Mouse (Mus musculus): ENCODE data around the gene Pck1.
"Not testable (repeated sequence)": the region's sequence is repeated elsewhere in the genome, so short reads cannot be mapped to it uniquely, and the experiment has no call there.

Gene Pck1

DNA sequence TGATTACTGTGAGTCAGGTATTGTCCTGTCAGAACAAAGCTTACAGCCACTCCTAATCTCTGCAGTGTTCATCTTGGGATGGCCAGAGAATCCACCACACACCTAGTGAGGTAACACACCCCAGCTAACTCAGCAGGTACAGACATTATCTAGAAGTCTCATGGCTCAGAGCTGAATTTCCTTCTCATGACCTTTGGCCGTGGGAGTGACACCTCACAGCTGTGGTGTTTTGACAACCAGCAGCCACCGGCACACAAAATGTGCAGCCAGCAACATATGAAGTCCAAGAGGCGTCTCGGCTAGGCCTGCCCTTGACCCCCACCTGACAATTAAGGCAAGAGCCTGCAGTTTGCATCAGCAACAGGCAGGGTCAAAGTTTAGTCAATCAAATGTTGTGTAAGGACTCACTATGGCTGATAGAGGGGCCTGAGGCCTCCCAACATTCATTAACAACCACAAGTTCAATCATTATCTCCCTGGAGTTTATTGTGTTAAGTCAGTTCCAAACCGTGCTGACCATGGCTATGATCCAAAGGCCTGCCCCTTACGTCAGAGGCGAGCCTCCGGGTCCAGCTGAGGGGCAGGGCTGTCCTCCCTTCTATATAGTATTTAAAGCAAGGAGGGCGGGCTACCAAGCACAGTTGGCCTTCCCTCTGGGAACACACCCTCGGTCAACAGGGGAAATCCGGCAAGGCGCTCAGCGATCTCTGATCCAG, at the start of gene Pck1:
Gene Pck1 (plus strand): TSS at position 613 of the 716 bp plus-strand sequence.
- DNase-seq: no peak

DNA sequence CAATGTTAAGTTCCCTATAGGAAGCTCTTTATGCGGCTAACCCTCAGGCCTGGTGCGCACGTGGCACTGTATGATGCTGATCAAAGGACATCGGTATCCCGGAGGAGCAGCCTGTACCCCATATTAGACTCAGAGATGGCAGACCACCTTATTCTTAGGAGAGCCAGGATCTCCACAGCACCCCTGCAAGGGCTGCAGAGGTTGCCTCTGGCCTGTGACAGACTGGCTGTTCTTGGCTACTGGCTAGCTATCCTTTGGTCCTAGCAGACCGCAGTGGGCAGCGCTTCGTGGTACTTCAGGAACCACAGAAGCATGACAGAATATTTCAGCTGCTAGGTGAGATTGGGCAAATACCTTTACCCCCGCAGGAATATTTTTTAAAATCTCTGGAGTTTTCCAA, 46.4 kb upstream of the Pck1 start:
- DNase-seq: no peak

DNA sequence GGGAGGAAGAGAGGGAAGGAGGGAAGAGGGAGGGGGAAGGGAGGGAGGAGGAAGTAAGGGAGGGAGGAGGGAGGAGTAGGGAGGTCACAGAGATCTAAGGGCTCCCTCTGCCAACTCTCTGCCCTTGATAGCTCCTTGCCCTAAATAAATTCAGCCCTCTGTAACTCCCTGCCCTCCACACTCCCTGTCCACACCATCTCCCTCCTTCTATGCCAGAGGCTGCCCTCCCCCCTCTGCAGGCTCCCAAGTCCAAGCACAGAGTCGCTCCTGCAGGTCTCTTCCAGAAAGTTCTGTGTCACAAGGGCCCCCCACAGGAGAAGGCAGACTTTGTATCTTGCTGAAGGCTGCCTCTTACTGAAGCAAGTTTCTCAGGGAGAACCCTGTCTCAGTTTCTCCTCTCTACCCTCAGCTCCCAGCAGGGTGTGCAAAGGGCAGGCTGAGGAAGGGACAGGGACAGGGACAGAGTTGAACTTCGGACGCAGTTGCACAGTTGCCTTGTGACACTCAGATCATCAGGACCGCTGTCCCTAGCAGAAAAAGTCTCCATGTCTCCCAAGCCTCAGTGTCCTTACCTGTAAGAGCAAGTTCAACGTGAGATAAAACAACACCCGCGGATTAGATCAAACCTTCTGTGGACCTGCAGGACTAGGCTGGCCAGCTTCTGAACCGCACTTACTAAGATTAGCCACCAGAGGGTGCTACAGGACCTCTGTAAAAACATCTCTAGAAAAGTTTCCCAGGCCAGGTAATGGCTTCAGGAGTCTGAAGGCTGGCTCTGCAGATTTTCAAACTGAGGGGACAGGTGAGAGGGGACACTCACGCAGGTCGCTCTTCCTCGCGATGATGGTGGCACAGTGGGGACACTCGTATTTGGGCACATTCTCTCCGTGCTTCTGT, 45.7 kb upstream of the Pck1 start:
- peak in 1 of 2 experiments; percentile 33 for DNase-seq

DNA sequence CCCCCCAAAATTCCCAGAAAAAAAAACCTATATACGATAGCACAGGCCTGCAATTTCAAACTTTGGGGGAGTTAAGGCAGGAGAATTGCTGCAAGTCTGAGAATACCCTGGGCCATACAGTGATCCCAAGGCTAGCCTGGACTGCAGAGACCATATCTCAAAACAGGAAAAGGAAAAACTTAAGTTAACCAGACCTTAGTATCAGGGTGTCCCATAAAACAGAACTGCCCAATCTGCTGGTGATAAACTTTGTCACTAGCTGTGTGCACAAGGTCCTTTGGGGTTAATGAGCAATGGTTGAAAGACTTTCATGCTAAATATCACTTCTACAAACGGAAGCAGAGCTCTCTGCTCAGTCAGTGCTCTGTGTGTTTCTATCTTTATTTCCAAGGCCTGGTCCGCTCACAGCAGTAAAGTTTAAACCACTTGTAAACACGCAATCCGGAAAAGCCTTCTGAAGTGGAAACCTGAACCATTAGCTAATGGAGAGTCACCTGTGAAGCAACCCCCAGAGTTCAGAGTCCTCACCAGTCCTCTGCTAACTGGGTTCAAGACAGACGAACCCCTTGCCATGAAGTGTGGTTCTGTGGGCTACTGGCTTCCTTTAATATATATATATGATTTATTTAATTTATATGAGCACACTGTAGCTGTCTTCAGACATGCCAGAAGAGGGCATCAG, 44.2 kb upstream of the Pck1 start:
- DNase-seq: no peak

DNA sequence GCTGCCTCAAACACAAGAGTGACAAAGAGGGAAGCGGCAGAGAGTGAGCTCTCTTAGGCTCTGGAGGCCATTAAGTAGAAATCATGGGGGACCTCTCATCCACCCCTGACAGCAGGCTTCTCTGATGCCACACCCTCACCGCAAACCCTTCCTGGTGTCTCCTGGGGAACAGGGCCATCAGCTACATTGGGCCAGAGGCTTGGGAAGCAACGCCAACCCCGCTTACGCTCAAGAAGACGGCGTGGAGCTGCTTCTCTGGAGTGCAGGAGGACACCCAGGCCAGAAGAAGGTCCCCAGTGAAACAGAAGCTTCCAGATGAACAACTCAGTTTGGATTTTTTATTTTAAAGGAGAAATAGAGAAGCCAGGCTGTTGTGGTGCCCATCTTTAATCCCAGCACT, 43.3 kb upstream of the Pck1 start:
- DNase-seq: no peak

DNA sequence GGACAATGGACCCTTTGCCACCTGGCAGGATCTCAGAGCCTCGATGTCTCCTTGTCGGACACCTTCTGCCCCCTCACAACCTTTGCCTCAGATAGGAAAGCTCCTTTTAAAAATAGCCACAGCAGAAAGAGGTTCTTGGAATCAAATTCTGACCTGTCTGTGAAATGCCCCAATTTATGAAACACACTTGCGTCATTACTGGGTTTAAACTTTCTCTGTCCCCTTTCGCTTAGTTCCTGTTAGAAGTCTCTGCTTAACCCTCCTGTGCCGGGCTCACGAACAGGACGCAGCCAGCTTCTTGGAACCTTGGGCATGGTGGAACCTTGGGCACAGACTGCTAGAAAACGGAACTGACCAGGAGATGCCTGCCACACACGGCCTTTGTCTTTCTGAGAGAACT, 42.3 kb upstream of the Pck1 start:
- no peak for DNase-seq

DNA sequence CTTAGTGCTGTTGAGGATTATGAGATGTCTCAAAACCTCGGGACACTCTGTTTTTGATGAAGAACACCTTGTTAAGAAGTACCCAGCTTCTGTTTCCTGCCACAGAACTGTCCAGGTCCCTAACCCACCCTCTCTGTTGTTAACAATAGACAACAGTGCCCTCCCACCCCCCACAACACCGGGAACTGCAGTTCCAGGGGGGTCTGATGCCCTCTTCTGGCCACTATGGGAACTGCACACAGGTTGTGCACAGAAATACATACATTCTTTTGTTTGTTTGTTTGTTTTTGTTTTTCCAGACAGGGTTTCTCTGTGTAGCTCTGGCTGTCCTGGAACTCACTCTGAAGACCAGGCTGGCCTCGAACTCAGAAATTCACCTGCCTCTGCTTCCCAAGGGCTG, 39.1 kb upstream of the Pck1 start:
- DNase-seq: not testable (repeated sequence)

DNA sequence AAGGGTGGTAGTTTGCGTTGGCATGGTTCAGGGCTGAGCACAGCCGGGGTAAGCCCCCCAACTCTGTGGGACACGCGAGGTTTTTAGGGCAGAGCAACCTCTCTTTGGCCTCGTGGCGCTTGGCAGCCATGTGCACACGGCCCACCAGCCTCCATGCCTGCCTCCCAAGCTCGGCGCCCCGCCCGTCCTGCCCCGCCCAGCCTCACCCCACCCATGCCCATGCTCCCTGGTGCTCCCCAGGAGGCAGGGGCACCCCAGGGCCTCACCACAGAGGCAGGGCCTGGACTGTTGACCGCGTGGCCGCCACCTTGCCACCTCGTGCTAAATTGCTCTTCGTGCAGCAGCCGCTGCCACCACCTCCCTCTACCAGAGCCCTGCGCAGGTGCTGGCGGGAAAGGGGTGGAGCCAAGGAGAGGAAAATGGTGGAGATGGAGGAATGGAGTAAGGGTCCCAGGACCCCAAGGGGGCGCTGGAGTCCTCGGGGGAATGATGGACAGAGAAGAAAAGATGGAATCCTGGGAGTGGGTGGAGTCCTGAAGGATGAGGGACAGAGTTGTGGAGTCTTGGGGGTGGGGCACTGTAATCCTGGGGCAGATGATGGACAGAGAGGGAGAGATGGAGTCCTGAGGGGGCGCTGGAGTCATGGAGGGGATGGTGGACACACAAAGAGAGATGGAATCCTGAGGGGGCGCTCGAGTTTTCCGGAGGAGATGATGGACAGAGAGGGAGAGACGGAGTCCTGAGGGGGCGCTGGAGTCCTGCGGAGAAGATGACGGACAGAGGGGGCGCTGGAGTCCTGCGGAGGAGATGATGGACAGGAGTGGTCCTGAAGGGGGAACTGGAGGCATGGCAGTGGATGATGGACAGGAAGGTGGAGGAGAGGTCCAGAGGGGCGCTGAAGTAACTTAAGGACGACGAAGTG, 33.6 kb upstream of the Pck1 start, which contains the start of gene Ctcfl:
Gene Ctcfl (minus strand): TSS at position 503 of the 922 bp plus-strand sequence.
- no peak for DNase-seq

DNA sequence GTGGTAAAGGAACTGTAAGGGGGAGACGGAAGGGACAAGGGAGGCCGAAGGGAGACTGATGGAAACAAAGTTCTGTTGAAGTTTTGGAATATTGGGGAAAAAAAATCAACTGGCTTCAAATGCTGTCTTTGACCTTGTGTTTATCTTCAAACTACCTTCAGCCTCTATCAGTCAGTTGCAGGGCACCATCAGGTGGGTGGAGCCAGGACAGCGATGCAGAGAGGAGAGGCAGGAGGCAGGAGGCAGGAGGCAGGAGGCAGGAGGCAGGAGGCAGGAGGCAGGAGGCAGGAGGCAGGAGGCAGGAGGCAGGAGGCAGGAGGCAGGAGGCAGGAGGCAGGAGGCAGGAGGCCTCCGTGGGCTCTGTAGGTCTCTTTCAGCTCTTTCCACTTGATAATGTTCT, 32.7 kb upstream of the Pck1 start:
- not testable (repeated sequence) for DNase-seq

DNA sequence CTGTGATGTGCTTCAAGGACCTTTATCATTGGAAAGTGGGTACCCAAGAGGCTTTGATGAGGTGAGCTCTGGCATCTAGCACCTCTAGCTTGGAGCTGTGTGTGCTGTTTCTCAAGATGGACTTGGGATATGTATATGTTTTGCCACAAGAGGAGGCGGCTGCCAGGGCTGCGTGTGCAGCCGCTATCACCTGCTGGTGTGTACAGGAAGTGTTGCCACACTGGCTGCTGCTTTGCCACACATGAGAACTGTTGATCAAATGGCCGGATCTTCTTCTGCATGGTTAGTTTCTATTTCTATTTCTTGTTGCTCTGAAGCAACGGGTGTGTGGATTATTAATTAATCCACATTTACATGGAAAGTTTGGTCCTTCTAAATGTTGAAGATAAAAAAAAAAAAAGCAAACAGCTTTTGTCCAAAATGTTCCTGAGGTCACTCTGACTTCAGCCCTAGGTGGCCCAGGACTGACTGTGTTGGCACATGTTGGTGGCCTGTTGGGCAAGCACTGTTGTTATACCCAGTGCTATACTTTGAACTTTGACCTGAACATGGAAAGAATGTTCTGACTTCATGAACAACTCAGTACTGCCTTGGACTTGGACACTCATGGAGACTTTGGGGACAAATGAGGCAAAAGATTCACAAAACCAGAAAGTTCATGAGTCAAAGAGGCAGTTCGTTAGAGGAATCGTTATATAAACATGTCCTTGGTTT, 28.7 kb upstream of the Pck1 start:
- DNase-seq: no peak

DNA sequence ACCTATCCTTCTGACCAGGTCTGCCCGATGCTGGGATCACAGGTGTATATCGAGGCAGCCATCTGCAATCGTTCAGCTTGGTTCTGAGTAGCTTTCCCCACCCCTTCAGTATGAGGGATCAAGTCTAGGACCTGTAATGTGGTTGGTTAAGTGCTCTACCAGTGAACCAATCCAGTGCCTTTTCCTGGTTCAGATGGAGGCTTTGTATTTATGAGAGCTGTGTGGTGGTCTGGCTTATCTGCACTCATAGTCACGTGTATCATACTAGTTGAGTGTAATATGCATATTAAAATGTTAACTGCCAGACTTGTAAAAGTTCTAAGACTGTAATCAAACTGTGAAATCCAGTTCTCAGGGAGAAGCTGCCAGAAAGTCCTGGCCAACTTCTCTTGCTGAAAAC, 26.5 kb upstream of the Pck1 start:
- DNase-seq: no peak

DNA sequence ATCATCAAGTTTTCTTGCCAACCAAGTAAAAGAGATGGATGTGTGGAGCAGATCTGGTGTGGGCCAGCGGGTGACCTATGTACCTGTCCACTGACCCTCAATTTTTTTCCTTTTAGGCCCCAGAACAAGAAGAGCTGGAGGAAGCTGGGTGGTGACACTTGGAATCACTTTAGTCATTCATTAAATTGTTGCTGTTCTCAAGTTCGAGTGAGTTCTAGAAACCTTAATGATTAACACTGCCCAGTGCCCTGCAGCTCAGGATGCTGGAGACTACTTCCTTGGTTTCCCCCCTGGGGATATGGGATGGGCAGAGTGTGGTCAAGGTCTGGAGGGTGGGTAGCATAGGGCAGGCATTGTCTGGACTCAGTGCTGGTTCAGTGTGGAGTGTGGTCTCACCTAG, 23.7 kb upstream of the Pck1 start:
- no peak for DNase-seq

DNA sequence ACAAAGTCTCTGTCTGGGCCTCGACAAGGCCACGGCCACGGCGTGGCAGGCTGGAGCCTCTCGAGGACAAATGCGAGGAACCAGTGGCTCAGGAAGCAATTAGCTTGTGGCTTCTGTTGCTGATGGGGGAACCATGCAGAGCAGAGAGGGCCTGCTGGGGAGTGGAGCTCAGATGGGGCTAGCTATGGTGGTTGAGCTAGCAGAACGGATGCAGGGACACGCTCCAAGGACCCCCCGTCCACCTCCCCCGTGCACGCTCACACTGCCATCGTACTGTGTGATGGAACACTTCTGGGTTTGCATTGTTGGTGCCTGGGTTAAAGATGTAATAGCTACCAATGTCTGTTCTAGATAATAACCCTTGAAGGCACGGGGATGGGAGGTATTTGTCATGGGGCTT, 20.6 kb upstream of the Pck1 start:
- DNase-seq: no peak

DNA sequence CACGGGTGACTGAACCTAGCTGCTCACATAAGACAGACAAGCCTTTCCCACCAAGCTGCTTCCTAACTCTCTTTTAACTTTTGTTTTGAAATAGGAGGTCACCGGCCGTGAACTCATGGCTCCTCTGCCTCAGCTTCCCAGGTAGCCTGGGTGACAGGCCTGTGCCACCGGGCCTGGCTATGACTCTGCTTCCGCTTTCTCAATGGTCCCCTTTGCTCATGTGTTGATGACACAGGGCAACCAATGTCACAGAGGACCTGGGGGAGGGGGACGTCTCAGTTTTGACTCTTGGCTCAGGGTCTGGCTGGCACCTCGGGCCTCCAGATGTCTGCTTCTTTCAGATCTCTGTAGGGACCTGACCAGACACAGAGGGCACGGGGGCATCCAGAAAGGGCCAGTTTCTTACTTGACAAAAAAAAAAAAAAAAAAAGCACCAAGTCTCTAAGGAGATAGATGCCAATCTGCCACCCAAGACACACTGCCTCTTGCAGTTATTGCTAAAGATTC, 20.0 kb upstream of the Pck1 start:
- DNase-seq: no peak

DNA sequence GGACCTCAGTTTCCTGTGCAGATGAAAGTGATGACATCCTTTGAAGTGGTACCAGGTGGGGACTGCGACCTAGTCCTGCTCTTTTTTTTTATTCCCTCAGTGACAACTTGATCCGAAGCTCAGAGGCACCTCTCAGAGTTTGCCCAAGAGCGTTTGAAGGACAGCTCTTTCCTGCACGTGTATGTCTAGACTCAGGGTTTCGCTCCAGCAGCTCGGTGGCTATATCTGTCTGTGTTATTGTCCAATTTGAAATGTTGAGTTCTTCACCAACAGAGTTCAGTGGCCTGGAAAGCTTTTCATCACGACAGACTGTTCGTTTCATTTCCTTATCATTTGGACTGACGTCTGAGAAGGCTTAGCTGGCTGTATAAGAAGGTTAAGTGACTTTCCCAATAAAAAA, 18.2 kb upstream of the Pck1 start:
- DNase-seq: no peak

DNA sequence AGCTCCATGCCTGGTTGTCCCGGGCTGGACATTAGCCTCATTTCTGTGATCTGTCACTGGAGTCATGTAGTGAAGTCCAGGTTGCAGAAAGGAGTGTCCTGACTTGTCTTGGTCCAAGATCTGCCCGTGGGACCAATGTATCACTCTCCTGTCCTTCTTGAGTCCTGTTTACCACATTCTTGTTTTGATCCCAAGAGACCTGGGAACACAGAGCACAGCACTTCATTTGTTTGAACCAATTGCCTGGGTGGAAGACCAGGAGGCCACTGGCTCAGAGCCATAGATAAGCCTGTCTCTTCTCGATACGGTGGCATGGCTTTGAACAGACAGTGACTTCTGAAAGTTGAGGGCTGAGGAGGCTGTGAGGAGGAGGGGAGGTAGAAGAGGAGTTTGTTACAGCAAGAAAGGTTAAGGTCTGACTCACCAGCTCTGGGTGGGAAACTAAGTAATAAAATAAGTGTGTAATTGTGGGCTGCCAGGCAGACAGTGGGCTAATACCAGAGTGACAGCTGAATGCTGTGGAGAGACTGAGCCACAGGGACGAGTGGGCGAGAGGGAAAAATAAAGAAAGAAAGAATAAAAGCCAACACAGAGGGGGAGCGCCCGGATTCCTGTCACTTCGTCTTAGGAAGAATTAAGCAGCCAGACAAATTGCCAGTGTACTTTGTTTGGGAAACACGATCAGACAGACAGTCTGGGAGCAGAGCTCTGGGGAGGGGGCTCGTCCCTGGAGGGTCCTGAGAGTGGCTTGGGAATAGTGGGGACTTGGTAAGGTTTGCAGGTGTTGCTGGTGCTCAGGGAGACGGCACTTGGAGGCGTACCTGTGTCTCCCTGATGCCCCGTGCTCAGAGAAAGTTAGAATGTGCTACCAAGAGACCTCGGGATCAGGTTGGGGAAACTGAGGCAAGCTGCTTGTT, 14.3 kb upstream of the Pck1 start:
- DNase-seq: no peak

DNA sequence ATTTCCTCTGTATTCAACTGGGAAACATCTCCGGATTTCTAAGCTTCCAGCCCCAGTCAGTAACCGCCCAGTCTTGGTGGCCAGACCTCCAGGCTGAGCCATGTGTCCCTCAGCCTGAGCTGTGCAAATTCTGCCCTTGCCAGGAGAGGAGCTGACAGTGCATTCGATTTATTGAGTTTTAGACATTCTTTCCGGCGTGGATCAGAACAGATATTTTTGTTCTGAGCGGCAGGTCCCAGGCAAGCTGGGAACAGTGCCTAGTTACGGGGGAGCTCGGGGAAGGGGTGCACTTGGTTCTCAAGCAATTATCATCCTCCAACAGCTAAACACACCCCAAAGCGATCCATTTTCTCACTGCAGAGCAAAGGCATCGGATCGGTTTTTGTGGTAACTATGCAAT, 9.2 kb upstream of the Pck1 start:
- DNase-seq: no peak

DNA sequence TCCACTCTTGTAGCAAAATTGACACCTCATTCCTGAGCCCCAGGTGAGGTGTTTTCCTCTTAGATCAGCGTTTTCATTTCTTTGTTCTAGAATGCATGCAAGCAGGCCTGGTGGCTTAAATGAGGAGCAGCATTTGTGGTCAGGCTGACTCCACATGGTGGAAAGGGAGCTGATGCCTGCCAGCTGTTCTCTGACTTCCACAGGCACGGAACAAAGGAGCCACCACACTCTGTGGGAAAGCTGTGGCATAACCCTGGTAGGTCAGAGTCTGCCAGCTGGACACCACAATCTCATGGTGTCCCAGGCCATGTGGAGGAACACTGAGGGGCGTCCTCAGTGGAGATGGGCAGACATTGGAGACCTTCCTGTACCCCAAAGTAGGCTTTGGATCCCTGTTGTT, 7.0 kb upstream of the Pck1 start:
- no peak for DNase-seq

DNA sequence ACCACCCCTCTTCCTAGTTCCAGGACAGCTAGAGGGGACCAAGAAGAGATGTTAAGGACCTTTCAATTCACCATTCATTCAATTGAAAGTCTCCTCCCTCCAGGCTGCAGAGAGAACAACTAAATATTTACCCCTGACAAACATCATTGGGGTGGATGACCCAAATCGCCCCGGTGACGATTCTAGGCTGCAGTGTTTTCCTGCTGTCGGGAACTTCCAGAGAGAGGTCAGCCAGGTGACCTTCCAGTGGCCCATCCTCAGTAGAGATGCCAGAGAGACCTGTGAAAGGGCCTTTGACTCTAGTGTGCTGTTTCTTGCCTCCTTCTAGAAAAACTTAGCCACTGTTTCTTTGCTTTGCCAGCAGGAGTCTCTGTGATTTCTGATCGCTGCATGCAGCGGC, 6.1 kb upstream of the Pck1 start:
- DNase-seq: no peak

DNA sequence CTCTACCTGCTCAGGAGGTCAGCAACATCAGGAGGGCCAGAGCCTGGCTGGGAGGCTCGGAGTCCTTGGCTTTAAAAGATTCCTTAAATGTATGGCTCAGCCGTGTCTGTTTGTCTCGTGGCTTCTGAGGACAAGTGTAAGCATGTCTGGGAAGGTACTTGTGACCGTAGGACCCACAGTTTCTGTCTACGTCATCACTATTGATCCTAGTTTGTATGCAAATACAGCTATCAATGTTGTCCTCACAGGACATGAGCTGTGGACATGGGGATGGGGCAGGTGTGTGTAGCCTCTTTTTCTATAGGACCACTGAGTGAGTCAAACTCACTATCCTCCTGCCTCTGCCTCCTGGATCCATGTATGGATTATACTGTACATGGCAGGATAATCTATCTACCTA, 4.8 kb upstream of the Pck1 start:
- no peak for DNase-seq

All from thymus, adult 18-20 months (tissue).